Mouse (Mus musculus) heart, adult 2 months (tissue): ENCODE measurements at regions not wholly inside any gene's neighbourhood (a gene's known extent, or its start where the extent isn't known, plus 50 kb on each side); places are given as distances from the start of the nearest gene placed in this dataset.

Experiments used
- CTCF ChIP-seq: fragments of 200-600 bp; IDR thresholded peaks from 2 replicates; pipeline ENCODE4 v1.8.1; 2022; ENCODE audit warnings: antibody characterized with exemption, mild to moderate bottlenecking, moderate library complexity
- EP300 ChIP-seq: fragments of 200-500 bp; IDR thresholded peaks from 2 replicates; pipeline ENCODE4 v1.6.1; 2011; ENCODE audit warnings: low read depth, low read length, control low read depth; ENCODE audit not compliant: insufficient read depth
- POLR2A ChIP-seq: fragments of 200-500 bp; IDR thresholded peaks from 2 replicates; pipeline ENCODE4 v1.6.1; 2011; ENCODE audit warnings: mild to moderate bottlenecking, low read depth, low read length, control low read depth; ENCODE audit not compliant: insufficient read depth

DNA sequence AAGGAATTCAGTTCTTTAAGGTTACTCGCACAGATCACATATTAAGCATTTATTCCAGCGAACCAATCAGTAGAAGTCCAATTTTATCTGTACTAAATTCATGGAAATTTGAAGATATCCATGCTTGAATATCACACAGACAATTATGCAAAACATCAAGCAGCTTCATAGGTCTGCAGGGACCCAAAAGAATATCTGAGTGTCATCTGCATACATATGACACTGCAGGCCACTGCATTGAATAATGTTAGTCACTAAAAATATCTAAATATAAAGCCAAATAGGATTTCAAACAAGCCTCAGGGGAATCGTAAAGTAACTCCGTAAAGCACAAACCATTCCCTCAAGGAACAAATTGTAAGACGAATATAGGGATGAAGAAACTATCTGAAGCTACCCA is 1324.9 kb downstream of the Pcdh17 start:
- TF ChIP-seq CTCF (no peak), POLR2A (no peak), EP300 (no peak)
